18 mouse cellular contexts compared by ENCODE assay signal in genomic region chr16:31016669-31017068, GRCm38 (mm10).
A peak's percentile ranks its signal among the peaks of the same experiment; 100 is the strongest.
DNase-seq lines count a peak whose midpoint lies in the region; ATAC-seq and TF ChIP-seq lines count a peak whose summit lies in the region.
"Had no signal": no experiment of that assay in that cellular context is flagged by ENCODE, and none has a peak within 500 bp of the region (broad histone marks: within the 10 kb centered on the region; RNA-seq: fewer than 3 reads in every experiment).

No protein-coding gene starts in this region.

- DNase-seq in limb, embryonic 14.5 days (ENCODE audit: low spot score): no peak
- no peak for DNase-seq in limb, embryonic 10.5 days (ENCODE audit: low spot score)
- DNase-seq in adipocyte (ENCODE audit: low spot score): peak; percentile 88
- DNase-seq in fibroblast of lung, adult 2 months (ENCODE audit: low read depth): peak; percentile 45
- DNase-seq in kidney, postnatal 36 days: no peak
- DNase-seq: adrenal gland, adult 8-10 months; cerebellum, adult 11 months; cerebellum, adult 18-20 months; cerebellum, adult 8-10 months; cerebellum, adult 9-11 months; embryo, embryonic 11 days; forebrain, postnatal 0 days had no signal

- no peak overlapping the region for H3K4me3 ChIP-seq in limb, embryonic 14.5 days (replicated peaks; ENCODE audit: low read length)
- no peak overlapping the region for H3K4me3 ChIP-seq in limb, embryonic 10.5 days
- H3K4me3 ChIP-seq in heart, embryonic 12.5 days: no peak overlapping the region
- H3K4me3 ChIP-seq: embryonic facial prominence, embryonic 12.5 days; erythroblast, embryonic 14.5 days; forebrain, embryonic 13.5 days; forebrain, embryonic 15.5 days had no signal

- no peak overlapping the region for H3K9ac ChIP-seq in limb, embryonic 14.5 days (ENCODE audit: low read depth, low read length, severe bottlenecking)
- no peak overlapping the region for H3K9ac ChIP-seq in heart, embryonic 12.5 days
- H3K9ac ChIP-seq: embryonic facial prominence, embryonic 12.5 days; forebrain, embryonic 13.5 days; forebrain, embryonic 15.5 days; forebrain, postnatal 0 days had no signal

- no peaks in the 10 kb centered on the region for H3K36me3 ChIP-seq in limb, embryonic 14.5 days (ENCODE audit: control insufficient read depth, insufficient read depth, low read length)
- no peaks in the 10 kb centered on the region for H3K36me3 ChIP-seq in limb, embryonic 10.5 days
- no peaks in the 10 kb centered on the region for H3K36me3 ChIP-seq in heart, embryonic 12.5 days
- H3K36me3 ChIP-seq: embryonic facial prominence, embryonic 12.5 days; forebrain, embryonic 15.5 days had no signal

- no peaks in the 10 kb centered on the region for H3K27me3 ChIP-seq in limb, embryonic 14.5 days (ENCODE audit: control insufficient read depth, insufficient read depth, low read length)
- no peaks in the 10 kb centered on the region for H3K27me3 ChIP-seq in limb, embryonic 10.5 days (ENCODE audit: low read depth, poor library complexity, severe bottlenecking)
- no peaks in the 10 kb centered on the region for H3K27me3 ChIP-seq in heart, embryonic 12.5 days (replicated peaks)
- H3K27me3 ChIP-seq: embryonic facial prominence, embryonic 12.5 days; forebrain, embryonic 13.5 days; forebrain, embryonic 15.5 days had no signal

- WGBS in limb, embryonic 14.5 days: 59% methylated on average over 2 of the region's 2 CpGs
- WGBS in limb, embryonic 10.5 days: 87% methylated on average over 2 of the region's 2 CpGs
- WGBS in heart, embryonic 12.5 days: 77% methylated on average over 2 of the region's 2 CpGs

- no peaks in the 10 kb centered on the region for H3K9me3 ChIP-seq in limb, embryonic 14.5 days (ENCODE audit: control insufficient read depth, low read length)
- no peaks in the 10 kb centered on the region for H3K9me3 ChIP-seq in limb, embryonic 10.5 days (replicated peaks)
- H3K9me3 ChIP-seq in heart, embryonic 12.5 days (replicated peaks): no peaks in the 10 kb centered on the region
- H3K9me3 ChIP-seq: embryonic facial prominence, embryonic 12.5 days; forebrain, embryonic 13.5 days; forebrain, embryonic 15.5 days had no signal

- H3K4me2 ChIP-seq in limb, embryonic 14.5 days (replicated peaks; ENCODE audit: low read depth, low read length, severe bottlenecking): no peak overlapping the region
- H3K4me2 ChIP-seq in heart, embryonic 12.5 days: no peak overlapping the region
- H3K4me2 ChIP-seq: embryonic facial prominence, embryonic 12.5 days; forebrain, embryonic 13.5 days; forebrain, embryonic 15.5 days had no signal

- no peak for TF ChIP-seq POLR2A in limb, embryonic 14.5 days (IDR thresholded peaks at IDR 0.05; ENCODE audit: borderline replicate concordance, extremely low read depth, insufficient read depth, insufficient read length)

- H3K27ac ChIP-seq in limb, embryonic 14.5 days (replicated peaks; ENCODE audit: low read depth, low read length): no peak overlapping the region
- H3K27ac ChIP-seq in limb, embryonic 10.5 days: no peak overlapping the region
- no peak overlapping the region for H3K27ac ChIP-seq in heart, embryonic 12.5 days (ENCODE audit: poor library complexity, severe bottlenecking)
- H3K27ac ChIP-seq: embryonic facial prominence, embryonic 12.5 days; forebrain, embryonic 13.5 days; forebrain, embryonic 15.5 days had no signal

- ATAC-seq in limb, embryonic 14.5 days (ENCODE audit: low FRiP score, low read depth): peak; percentile 51; the same call in 1 of the 2 replicates
- ATAC-seq in erythroblast, adult 5-6 weeks (replicated peaks; ENCODE audit: low FRiP score, poor library complexity, severe bottlenecking): no peak
- ATAC-seq in heart, embryonic 12.5 days (ENCODE audit: insufficient number of reproducible peaks, low FRiP score): no peak
- ATAC-seq: forebrain, embryonic 13.5 days; forebrain, embryonic 15.5 days; forebrain, postnatal 0 days had no signal

- H3K4me1 ChIP-seq in limb, embryonic 14.5 days (ENCODE audit: control insufficient read depth, insufficient read depth, low read length): 0 out of 2 replicates have a peak, but pooled peaks cover 3% of the 10 kb centered on the region
- H3K4me1 ChIP-seq in limb, embryonic 10.5 days: peaks cover 19% of the 10 kb centered on the region; the same call in 1 of the 2 replicates
- peaks cover 21% of the 10 kb centered on the region for H3K4me1 ChIP-seq in heart, embryonic 12.5 days (replicated peaks)
- H3K4me1 ChIP-seq: embryonic facial prominence, embryonic 12.5 days; forebrain, embryonic 15.5 days had no signal

Comparison
In these comparisons a context has a peak if more than half of its experiments do, and no peak if none do; other contexts are left out.
1. DNase-seq: peak in adipocyte (single experiment) and fibroblast of lung, adult 2 months (single experiment); none in limb, embryonic 14.5 days (single experiment), limb, embryonic 10.5 days (single experiment) and kidney, postnatal 36 days (0 of 2).